Mouse (Mus musculus) midbrain, embryonic 11.5 days (tissue): ENCODE results near the gene Rab32. TPM values are rescaled to one million over a fixed set of nuclear protein-coding genes. Genes with fewer than 3 reads are reported as not detected.
"Not testable (repeated sequence)": the region's sequence is repeated elsewhere in the genome, so short reads cannot be mapped to it uniquely, and the experiment has no call there.

ENCODE experiments used
- ATAC-seq: fragments of 200-750 bp; cut with Nextera tagmentation; 2 replicates; pipeline ENCODE4 v1.8.0; 2017; ENCODE audit warnings: moderate TSS enrichment, moderate library complexity; ENCODE audit not compliant: low FRiP score
- DNase-seq: peaks from one replicate; pipeline ENCODE4 v3.0.0; 2015; ENCODE audit warnings: low spot score; ENCODE audit errors: missing footprints
- H3K27ac ChIP-seq: fragments of 300-500 bp; sonication (generic); 2 replicates; pipeline ENCODE4 v1.5.1; 2014; ENCODE audit warnings: low read depth, low read length
- H3K27me3 ChIP-seq: fragments of 300-500 bp; sonication (generic); 2 replicates; pipeline ENCODE4 v1.6.1; 2014; ENCODE audit warnings: mild to moderate bottlenecking, low read length, moderate library complexity, mixed read lengths; ENCODE audit not compliant: control insufficient read depth, insufficient read depth
- H3K36me3 ChIP-seq: fragments of 300-500 bp; sonication (generic); 2 replicates; pipeline ENCODE4 v1.6.1; 2014; ENCODE audit warnings: mild to moderate bottlenecking, low read length, moderate library complexity, mixed read lengths; ENCODE audit not compliant: control insufficient read depth, insufficient read depth
- H3K4me1 ChIP-seq: fragments of 300-500 bp; sonication (generic); 2 replicates; pipeline ENCODE4 v1.6.1; 2014; ENCODE audit warnings: low read length; ENCODE audit not compliant: control insufficient read depth, insufficient read depth
- H3K4me2 ChIP-seq: fragments of 300-500 bp; sonication (generic); 2 replicates; pipeline ENCODE4 v1.6.1; 2014; ENCODE audit warnings: mild to moderate bottlenecking, moderate library complexity
- H3K4me3 ChIP-seq: fragments of 300-500 bp; sonication (generic); 2 replicates; pipeline ENCODE4 v1.5.1; 2014; ENCODE audit warnings: low read depth, low read length
- H3K9ac ChIP-seq: fragments of 300-500 bp; sonication (generic); 2 replicates; pipeline ENCODE4 v1.6.1; 2014; ENCODE audit warnings: low read length
- H3K9me3 ChIP-seq: fragments of 300-500 bp; sonication (generic); 2 replicates; pipeline ENCODE4 v1.6.1; 2016; ENCODE audit warnings: low read length; ENCODE audit not compliant: control insufficient read depth
- WGBS: fragments of 180-500 bp; shearing (Covaris S2); extraction: QIAGEN DNeasy Blood & Tissue Kit; methylation state at CpG from one replicate; pipeline ENCODE4 v1.1.7; 2014; 5-methylcytosine and 5-hydroxymethylcytosine counted together
- polyA plus RNA-seq: library from polyadenylated mRNA; unstranded; fragments of >200 nt; fragmentation: Nextera tagmentation; extraction: Ambion mirVana; gene quantifications from 2 replicates; pipeline ENCODE4 v1.2.1, GENCODE M21; 2014

Gene Rab32
- 13.0 and 13.8 TPM in 2 replicates for polyA plus RNA-seq

GRCm38 (mm10) chr10:10557570-10558336 lies at the start of gene Rab32:
Gene Rab32 (minus strand): TSS chr10:10558265.
- ATAC-seq (peak; percentile 100), DNase-seq (peak; percentile 99)
- WGBS = under 1% methylated on average over 51 of the region's 51 CpGs
- no peaks in the 10 kb centered on the region for H3K4me1 ChIP-seq
- peak within 1 kb of the TSS; percentile 65 for H3K9ac ChIP-seq
- peak within 1 kb of the TSS; percentile 89 for H3K4me2 ChIP-seq
- no peaks in the 10 kb centered on the region for H3K9me3 ChIP-seq
- no peak within 1 kb of the TSS for H3K27ac ChIP-seq
- H3K27me3 ChIP-seq = no peaks in the 10 kb centered on the region
- H3K36me3 ChIP-seq = no peaks in the 10 kb centered on the region
- H3K4me3 ChIP-seq = peak within 1 kb of the TSS; percentile 62

- Histone ChIP-seq H3K27ac (no peak overlapping the region), H3K9ac (no peak overlapping the region), H3K4me2 (no peak overlapping the region), H3K4me1 (no peaks in the 10 kb centered on the region), H3K36me3 (no peaks in the 10 kb centered on the region), H3K27me3 (no peaks in the 10 kb centered on the region), H3K4me3 (no peak overlapping the region), H3K9me3 (no peaks in the 10 kb centered on the region)
- DNase-seq = no peak
- WGBS = 81% methylated on average over 3 of the region's 3 CpGs
- no peak for ATAC-seq
These were observed 42.7 kb upstream of the Rab32 start for GRCm38 (mm10) chr10:10600771-10601170.

GRCm38 (mm10) chr10:10597495-10597894 lies 39.4 kb upstream of the Rab32 start:
- not testable (repeated sequence) for ATAC-seq, H3K4me3 ChIP-seq, H3K4me1 ChIP-seq, H3K27me3 ChIP-seq, H3K9me3 ChIP-seq, H3K36me3 ChIP-seq, H3K9ac ChIP-seq, DNase-seq, H3K4me2 ChIP-seq, H3K27ac ChIP-seq
- 91% methylated on average over 2 of the region's 2 CpGs for WGBS

GRCm38 (mm10) chr10:10580811-10581210 lies 22.7 kb upstream of the Rab32 start:
- no peak for ATAC-seq
- no peak overlapping the region for H3K9ac ChIP-seq
- H3K27me3 ChIP-seq = no peaks in the 10 kb centered on the region
- no peaks in the 10 kb centered on the region for H3K4me1 ChIP-seq
- no peak for DNase-seq
- H3K36me3 ChIP-seq = no peaks in the 10 kb centered on the region
- no peak overlapping the region for H3K27ac ChIP-seq
- 79% methylated on average over 3 of the region's 3 CpGs for WGBS
- H3K9me3 ChIP-seq = no peaks in the 10 kb centered on the region
- H3K4me2 ChIP-seq = no peak overlapping the region
- no peak overlapping the region for H3K4me3 ChIP-seq

- H3K36me3 ChIP-seq = no peaks in the 10 kb centered on the region
- H3K27ac ChIP-seq = no peak overlapping the region
- no peak overlapping the region for H3K4me2 ChIP-seq
- H3K27me3 ChIP-seq = no peaks in the 10 kb centered on the region
- no peaks in the 10 kb centered on the region for H3K4me1 ChIP-seq
- no peak overlapping the region for H3K4me3 ChIP-seq
- WGBS = 82% methylated on average over 1 of the region's 1 CpGs
- ATAC-seq (no peak), DNase-seq (no peak)
- H3K9ac ChIP-seq = no peak overlapping the region
- no peaks in the 10 kb centered on the region for H3K9me3 ChIP-seq
These were observed 21.8 kb upstream of the Rab32 start for GRCm38 (mm10) chr10:10579821-10580220.

GRCm38 (mm10) chr10:10558337-10558711 lies 259 bp upstream of the Rab32 start:
- no peaks in the 10 kb centered on the region for H3K9me3 ChIP-seq

GRCm38 (mm10) chr10:10557085-10557484 lies 980 bp downstream of the Rab32 start:
- 11% methylated on average over 8 of the region's 8 CpGs for WGBS
- Histone ChIP-seq H3K9ac (no peak overlapping the region), H3K4me3 (peak overlapping the region; percentile 62), H3K9me3 (no peaks in the 10 kb centered on the region), H3K27me3 (no peaks in the 10 kb centered on the region), H3K36me3 (no peaks in the 10 kb centered on the region), H3K4me2 (peak overlapping the region; percentile 89), H3K4me1 (no peaks in the 10 kb centered on the region), H3K27ac (no peak overlapping the region)
- no peak for DNase-seq
- peak; percentile 43; the same call in 1 of the 2 replicates for ATAC-seq

More at GRCm38 (mm10) chr10:10558337-10558711, 259 bp upstream of the Rab32 start:
- 44% methylated on average over 5 of the region's 5 CpGs for WGBS
- Histone ChIP-seq H3K4me1 (no peaks in the 10 kb centered on the region), H3K27ac (no peak overlapping the region), H3K9ac (no peak overlapping the region), H3K27me3 (no peaks in the 10 kb centered on the region), H3K36me3 (no peaks in the 10 kb centered on the region), H3K4me2 (peak overlapping the region; percentile 89), H3K4me3 (peak overlapping the region; percentile 62)
- DNase-seq (no peak), ATAC-seq (peak; percentile 51; the same call in 1 of the 2 replicates)

- no peak for ATAC-seq
- Histone ChIP-seq H3K36me3 (no peaks in the 10 kb centered on the region), H3K27me3 (no peaks in the 10 kb centered on the region), H3K9me3 (no peaks in the 10 kb centered on the region), H3K9ac (no peak overlapping the region), H3K4me3 (no peak overlapping the region), H3K4me1 (no peaks in the 10 kb centered on the region), H3K4me2 (no peak overlapping the region), H3K27ac (no peak overlapping the region)
- 91% methylated on average over 3 of the region's 3 CpGs for WGBS
- no peak for DNase-seq
These were observed 2.4 kb downstream of the Rab32 start for GRCm38 (mm10) chr10:10555676-10556075.

- WGBS = 90% methylated on average over 5 of the region's 5 CpGs
- no peak for DNase-seq
These were observed 2.8 kb downstream of the Rab32 start for GRCm38 (mm10) chr10:10555221-10555620.

More at GRCm38 (mm10) chr10:10555221-10555620, 2.8 kb downstream of the Rab32 start:
- H3K4me2 ChIP-seq = no peak overlapping the region
- no peaks in the 10 kb centered on the region for H3K4me1 ChIP-seq
- H3K27ac ChIP-seq = no peak overlapping the region
- H3K4me3 ChIP-seq = no peak overlapping the region
- no peaks in the 10 kb centered on the region for H3K9me3 ChIP-seq
- no peaks in the 10 kb centered on the region for H3K27me3 ChIP-seq
- ATAC-seq = no peak
- no peaks in the 10 kb centered on the region for H3K36me3 ChIP-seq
- no peak overlapping the region for H3K9ac ChIP-seq
